10 mouse cellular contexts compared by ENCODE assay signal in the genomic region with DNA sequence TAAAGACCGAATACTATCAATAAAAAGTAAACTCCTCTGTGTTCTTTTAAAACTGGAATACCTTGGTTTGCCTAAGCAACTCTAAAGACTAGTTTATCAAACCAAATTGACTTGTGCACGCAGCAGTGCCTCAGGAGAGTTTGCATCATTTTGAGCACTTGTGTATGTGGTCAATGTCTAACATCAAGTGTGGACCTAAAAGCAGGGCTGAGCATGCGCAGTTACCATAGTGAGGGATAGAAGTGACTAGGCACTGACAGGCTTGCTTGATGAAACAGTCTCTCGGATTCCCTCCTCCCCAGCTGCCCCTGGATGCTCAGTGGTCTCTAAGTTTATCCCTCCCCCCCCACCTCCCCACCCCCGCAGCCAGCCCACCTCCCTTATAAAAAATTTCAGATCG. TPM values are rescaled to one million over a fixed set of nuclear protein-coding genes. Genes with fewer than 3 reads are reported as not detected.
DNase-seq lines count a peak whose midpoint lies in the region; ATAC-seq and TF ChIP-seq lines count a peak whose summit lies in the region.
"Had no signal": no experiment of that assay in that cellular context is flagged by ENCODE, and none has a peak within 500 bp of the region (broad histone marks: within the 10 kb centered on the region; RNA-seq: fewer than 3 reads in every experiment).

No protein-coding gene starts in this region.

- TF ChIP-seq CTCF in stomach, postnatal 0 days (IDR thresholded peaks at IDR 0.05; ENCODE audit: low read depth) = no peak

- DNase-seq in embryo, embryonic 10 days (ENCODE audit: low spot score) = peak; percentile 63
- DNase-seq in embryo, embryonic 9.5 days (ENCODE audit: extremely low spot score) = no peak
- peak; percentile 24 for DNase-seq in lung, postnatal 36 days
- DNase-seq in lung, postnatal 25 days (ENCODE audit: low spot score) = no peak
- DNase-seq in stomach, postnatal 0 days (ENCODE audit: low spot score) = no peak
- no peak for DNase-seq in MN1 (ENCODE audit: low spot score)
- DNase-seq in right cerebral cortex, postnatal 36 days (ENCODE audit: low spot score in 2 of 2) = no peak

- H3K4me1 ChIP-seq in limb, embryonic 12.5 days (replicated peaks) = no peaks in the 10 kb centered on the region
- no peaks in the 10 kb centered on the region for H3K4me1 ChIP-seq in stomach, postnatal 0 days (replicated peaks; ENCODE audit: control insufficient read depth, insufficient read depth)

- H3K4me3 ChIP-seq in limb, embryonic 12.5 days (replicated peaks) = peak overlapping the region; percentile 78; the same call in 1 of the 2 replicates
- H3K4me3 ChIP-seq in stomach, postnatal 0 days (ENCODE audit: low read depth, low read length) = peak overlapping the region; percentile 78; the same call in 1 of the 2 replicates
- H3K4me3 ChIP-seq: erythroblast, embryonic 14.5 days had no signal

- H3K27me3 ChIP-seq in limb, embryonic 12.5 days = peaks cover 7% of the 10 kb centered on the region
- H3K27me3 ChIP-seq in stomach, postnatal 0 days (ENCODE audit: control insufficient read depth, insufficient read depth, low read length) = no peaks in the 10 kb centered on the region

- H3K9ac ChIP-seq in limb, embryonic 12.5 days (replicated peaks) = no peak overlapping the region
- no peak overlapping the region for H3K9ac ChIP-seq in stomach, postnatal 0 days (ENCODE audit: low read length)

- H3K36me3 ChIP-seq in limb, embryonic 12.5 days = no peaks in the 10 kb centered on the region
- H3K36me3 ChIP-seq in stomach, postnatal 0 days (ENCODE audit: control insufficient read depth, insufficient read depth, low read length) = no peaks in the 10 kb centered on the region

- ATAC-seq in limb, embryonic 12.5 days (ENCODE audit: insufficient number of reproducible peaks, insufficient read depth, low FRiP score, low TSS enrichment, low read depth) = no peak
- no peak for ATAC-seq in stomach, postnatal 0 days (ENCODE audit: low FRiP score, low TSS enrichment)

- peaks cover 13% of the 10 kb centered on the region for H3K9me3 ChIP-seq in limb, embryonic 12.5 days
- H3K9me3 ChIP-seq in stomach, postnatal 0 days (ENCODE audit: control insufficient read depth, low read length) = 0 out of 2 replicates have a peak, but pooled peaks cover 3% of the 10 kb centered on the region

- H3K27ac ChIP-seq in limb, embryonic 12.5 days = no peak overlapping the region
- no peak overlapping the region for H3K27ac ChIP-seq in stomach, postnatal 0 days (replicated peaks)
- H3K27ac ChIP-seq: layer of hippocampus, adult 2 months had no signal

- TF ChIP-seq EP300 in stomach, postnatal 0 days (optimal IDR thresholded peaks at IDR 0.05) = no peak

- 45% methylated on average over 6 of the region's 6 CpGs for WGBS in limb, embryonic 12.5 days
- WGBS in stomach, postnatal 0 days = 44% methylated on average over 6 of the region's 6 CpGs

- peak overlapping the region; percentile 70 for H3K4me2 ChIP-seq in limb, embryonic 12.5 days
- H3K4me2 ChIP-seq in stomach, postnatal 0 days (replicated peaks; ENCODE audit: low read depth) = peak overlapping the region; percentile 75

RNA-seq across cellular contexts. Expression of a gene that starts 1.8 kb away (rescaled TPM):
- polyA plus RNA-seq in limb, embryonic 12.5 days (2016; fragmentation: Nextera tagmentation; extraction: Ambion mirVana) = 23.7 and 24.1 TPM in 2 replicates
- 8.6 and 9.4 TPM in 2 replicates for polyA plus RNA-seq in stomach, postnatal 0 days (2015; fragmentation: Nextera tagmentation; extraction: Ambion mirVana)

Comparison
In these comparisons a context has a peak if more than half of its experiments do, and no peak if none do; other contexts are left out.
1. DNase-seq: peak in embryo, embryonic 10 days (single experiment) and lung, postnatal 36 days (single experiment); none in embryo, embryonic 9.5 days (single experiment), lung, postnatal 25 days (single experiment), stomach, postnatal 0 days (single experiment), MN1 (single experiment) and right cerebral cortex, postnatal 36 days (0 of 2).